Mouse (Mus musculus) kidney, embryonic 14.5 days (tissue): ENCODE data around the gene Dynll2. TPM values are rescaled to one million over a fixed set of nuclear protein-coding genes. Genes with fewer than 3 reads are reported as not detected.
A peak's percentile ranks its signal among the peaks of the same experiment; 100 is the strongest.

Experiments used
- ATAC-seq: fragments of 200-750 bp; cut with Nextera tagmentation; 2 replicates; pipeline ENCODE4 v1.8.0; 2017; ENCODE audit warnings: moderate number of reproducible peaks, mild to moderate bottlenecking, moderate TSS enrichment, moderate library complexity; ENCODE audit not compliant: low FRiP score, low TSS enrichment
- H3K27ac ChIP-seq: fragments of 300-500 bp; sonication (generic); 2 replicates; pipeline ENCODE4 v1.5.1; 2014; ENCODE audit warnings: low read depth, mild to moderate bottlenecking, low read length, moderate library complexity, mixed read lengths
- H3K27me3 ChIP-seq: fragments of 300-500 bp; sonication (generic); 2 replicates; pipeline ENCODE4 v1.6.1; 2014; ENCODE audit warnings: mild to moderate bottlenecking, low read length; ENCODE audit not compliant: control insufficient read depth, insufficient read depth
- H3K36me3 ChIP-seq: fragments of 300-500 bp; sonication (generic); 2 replicates; pipeline ENCODE4 v1.6.1; 2014; ENCODE audit warnings: low read length, mixed read lengths; ENCODE audit not compliant: control insufficient read depth, insufficient read depth
- H3K4me1 ChIP-seq: fragments of 300-500 bp; sonication (generic); 2 replicates; pipeline ENCODE4 v1.6.1; 2014; ENCODE audit warnings: low read length, mixed read lengths; ENCODE audit not compliant: control insufficient read depth, insufficient read depth
- H3K4me2 ChIP-seq: fragments of 300-500 bp; sonication (generic); replicated peaks from 2 replicates; pipeline ENCODE4 v1.6.1; 2014; ENCODE audit warnings: low read depth, mild to moderate bottlenecking, low read length
- H3K4me3 ChIP-seq: fragments of 300-500 bp; sonication (generic); 2 replicates; pipeline ENCODE4 v1.5.1; 2014; ENCODE audit warnings: mild to moderate bottlenecking, low read length
- H3K9ac ChIP-seq: fragments of 300-500 bp; sonication (generic); 2 replicates; pipeline ENCODE4 v1.6.1; 2014; ENCODE audit warnings: low read depth, mild to moderate bottlenecking, low read length, moderate library complexity
- H3K9me3 ChIP-seq: fragments of 300-500 bp; sonication (generic); 2 replicates; pipeline ENCODE4 v1.6.1; 2016; ENCODE audit warnings: low read length; ENCODE audit not compliant: control insufficient read depth
- WGBS: fragments of 180-500 bp; shearing (Covaris S2); extraction: QIAGEN DNeasy Blood & Tissue Kit; methylation state at CpG from one replicate; pipeline ENCODE4 v1.1.7; 2014; 5-methylcytosine and 5-hydroxymethylcytosine counted together
- polyA plus RNA-seq: library from polyadenylated mRNA; unstranded; fragments of >200 nt; fragmentation: Nextera tagmentation; extraction: Ambion mirVana; gene quantifications from 2 replicates; pipeline ENCODE4 v1.2.1, GENCODE M21; 2014

Dynll2 gene
- polyA plus RNA-seq = 18.7 and 23.6 TPM in 2 replicates

GRCm38 (mm10) chr11:87986831-87987793, at the start of gene Dynll2:
TSS of gene Dynll2 (minus strand) at chr11:87987533.
- Histone ChIP-seq H3K27me3 (no peaks in the 10 kb centered on the region), H3K9ac (peak within 1 kb of the TSS; percentile 98), H3K4me3 (peak within 1 kb of the TSS; percentile 99), H3K36me3 (peaks cover 18% of the 10 kb centered on the region), H3K27ac (peak within 1 kb of the TSS; percentile 97), H3K4me2 (peak within 1 kb of the TSS; percentile 82), H3K4me1 (peaks cover 18% of the 10 kb centered on the region), H3K9me3 (no peaks in the 10 kb centered on the region)
- 1% methylated on average over 69 of the region's 107 CpGs for WGBS
- ATAC-seq = peak; percentile 97

DNA sequence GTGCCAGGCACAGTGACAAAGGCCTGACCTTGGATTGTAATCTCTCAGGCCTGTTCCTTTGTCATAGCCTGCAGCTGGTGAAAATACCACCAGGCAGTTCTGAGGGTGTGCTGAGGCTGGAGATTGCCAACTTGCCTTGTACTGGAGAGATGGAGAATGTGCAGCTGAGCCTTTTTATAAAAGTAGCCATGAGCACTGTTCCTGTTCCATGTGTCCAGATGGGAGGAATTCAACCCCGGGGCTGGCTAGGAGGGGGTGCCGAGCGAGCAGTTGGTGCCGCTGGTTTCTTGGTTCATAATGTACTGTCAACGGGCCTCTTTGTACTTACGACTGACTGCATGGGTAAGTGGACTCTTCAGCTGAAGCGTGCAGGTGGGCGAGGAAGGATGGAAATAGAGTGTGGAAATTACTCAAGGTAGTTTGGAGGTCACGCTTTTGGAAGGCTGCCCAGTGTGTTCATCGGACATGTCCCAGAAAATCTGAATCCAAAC, 49.5 kb upstream of the Dynll2 start:
- Histone ChIP-seq H3K4me2 (no peak overlapping the region), H3K4me3 (no peak overlapping the region), H3K36me3 (no peaks in the 10 kb centered on the region), H3K9me3 (no peaks in the 10 kb centered on the region), H3K27me3 (no peaks in the 10 kb centered on the region), H3K9ac (no peak overlapping the region), H3K27ac (no peak overlapping the region), H3K4me1 (no peaks in the 10 kb centered on the region)
- WGBS = 86% methylated on average over 10 of the region's 10 CpGs
- ATAC-seq = no peak

GRCm38 (mm10) chr11:88035970-88036369, 48.6 kb upstream of the Dynll2 start:
- Histone ChIP-seq H3K4me3 (no peak overlapping the region), H3K27me3 (no peaks in the 10 kb centered on the region), H3K4me2 (no peak overlapping the region), H3K9me3 (no peaks in the 10 kb centered on the region), H3K27ac (no peak overlapping the region), H3K4me1 (no peaks in the 10 kb centered on the region), H3K36me3 (no peaks in the 10 kb centered on the region), H3K9ac (no peak overlapping the region)
- no peak for ATAC-seq
- WGBS = 74% methylated on average over 7 of the region's 7 CpGs

DNA sequence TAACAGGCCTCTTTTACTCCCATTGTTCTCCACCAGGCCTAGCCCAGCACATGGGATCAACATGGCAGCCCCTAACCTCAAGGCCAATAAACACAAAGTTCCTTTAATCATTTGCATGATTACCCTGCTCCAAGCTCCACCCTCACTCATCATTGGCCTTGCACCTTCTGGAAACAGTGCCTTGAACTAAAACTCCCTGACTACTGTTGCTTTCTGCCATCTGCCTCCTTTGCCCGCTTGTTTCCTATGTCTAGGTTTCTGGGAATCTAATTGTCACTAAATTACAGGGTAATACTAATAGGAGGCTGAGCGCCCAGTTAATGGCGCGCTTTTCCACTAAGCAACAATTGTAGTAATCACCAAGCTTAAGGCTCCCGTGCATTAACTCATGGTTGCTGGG, 44.4 kb upstream of the Dynll2 start:
- Histone ChIP-seq H3K4me1 (no peaks in the 10 kb centered on the region), H3K9ac (no peak overlapping the region), H3K27me3 (no peaks in the 10 kb centered on the region), H3K27ac (no peak overlapping the region), H3K4me2 (no peak overlapping the region), H3K36me3 (no peaks in the 10 kb centered on the region), H3K4me3 (no peak overlapping the region), H3K9me3 (no peaks in the 10 kb centered on the region)
- 72% methylated on average over 5 of the region's 5 CpGs for WGBS
- no peak for ATAC-seq

DNA sequence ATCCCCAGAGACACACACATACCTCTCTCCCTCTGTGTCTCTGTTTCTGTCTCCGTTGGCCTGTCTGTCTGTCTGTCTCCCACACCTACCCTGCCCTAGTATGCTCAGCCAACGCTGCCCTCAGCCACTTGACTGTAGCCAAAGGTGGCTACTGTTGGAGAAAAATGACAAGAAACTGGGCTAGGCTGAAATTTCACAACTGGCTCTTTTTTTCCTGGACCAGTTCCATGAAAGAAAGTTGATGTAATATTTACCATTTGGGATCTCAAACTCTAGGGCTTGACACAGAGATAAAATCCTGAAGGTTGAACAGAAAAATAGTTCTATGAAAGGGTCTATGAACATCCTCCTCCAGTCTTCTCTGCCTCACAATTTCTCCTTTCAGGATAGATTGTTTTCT, 43.5 kb upstream of the Dynll2 start:
- 83% methylated on average over 2 of the region's 2 CpGs for WGBS
- no peaks in the 10 kb centered on the region for H3K36me3 ChIP-seq
- H3K9ac ChIP-seq = no peak overlapping the region
- no peaks in the 10 kb centered on the region for H3K27me3 ChIP-seq
- H3K9me3 ChIP-seq = no peaks in the 10 kb centered on the region
- no peak overlapping the region for H3K27ac ChIP-seq
- no peaks in the 10 kb centered on the region for H3K4me1 ChIP-seq
- no peak overlapping the region for H3K4me2 ChIP-seq
- no peak for ATAC-seq
- no peak overlapping the region for H3K4me3 ChIP-seq

GRCm38 (mm10) chr11:88030219-88030618, 42.9 kb upstream of the Dynll2 start:
- no peak for ATAC-seq
- Histone ChIP-seq H3K4me3 (no peak overlapping the region), H3K4me1 (no peaks in the 10 kb centered on the region), H3K9ac (no peak overlapping the region), H3K27me3 (no peaks in the 10 kb centered on the region), H3K4me2 (no peak overlapping the region), H3K27ac (no peak overlapping the region), H3K36me3 (no peaks in the 10 kb centered on the region), H3K9me3 (no peaks in the 10 kb centered on the region)
- 81% methylated on average over 7 of the region's 7 CpGs for WGBS

DNA sequence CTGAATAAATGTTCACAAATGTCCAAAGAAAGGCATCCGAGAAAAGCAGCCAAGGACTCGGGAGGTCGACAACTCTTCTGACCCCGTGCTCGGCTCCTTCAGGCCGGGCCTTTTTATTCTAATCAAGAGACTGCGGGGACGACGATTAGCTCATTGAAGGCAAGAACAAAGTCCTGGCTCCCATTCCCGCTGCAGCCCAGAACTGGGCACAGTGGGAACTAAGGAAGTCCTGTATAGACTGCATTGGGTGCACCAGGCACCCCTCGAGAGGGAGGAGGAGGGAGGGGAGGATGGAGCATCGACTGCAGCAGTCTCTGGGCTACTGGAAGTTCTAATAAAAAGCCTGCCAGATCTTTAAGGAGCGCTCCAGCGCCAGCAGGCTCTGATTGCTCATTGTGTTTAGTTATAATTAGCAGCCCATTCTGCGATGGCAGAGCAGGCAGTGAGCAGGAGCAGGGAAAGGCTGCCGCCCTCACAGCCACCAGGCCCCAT, 40.9 kb upstream of the Dynll2 start:
- 20% methylated on average over 16 of the region's 16 CpGs for WGBS
- Histone ChIP-seq H3K9me3 (no peaks in the 10 kb centered on the region), H3K4me2 (no peak overlapping the region), H3K36me3 (no peaks in the 10 kb centered on the region), H3K4me3 (no peak overlapping the region), H3K27me3 (no peaks in the 10 kb centered on the region), H3K9ac (no peak overlapping the region), H3K27ac (no peak overlapping the region), H3K4me1 (no peaks in the 10 kb centered on the region)
- ATAC-seq = no peak

- Histone ChIP-seq H3K27ac (no peak overlapping the region), H3K4me3 (no peak overlapping the region), H3K4me2 (no peak overlapping the region), H3K9me3 (no peaks in the 10 kb centered on the region), H3K9ac (no peak overlapping the region), H3K4me1 (no peaks in the 10 kb centered on the region), H3K27me3 (no peaks in the 10 kb centered on the region), H3K36me3 (no peaks in the 10 kb centered on the region)
- ATAC-seq = no peak
- WGBS = 79% methylated on average over 9 of the region's 9 CpGs
Observed at GRCm38 (mm10) chr11:88027391-88028035, 40.2 kb upstream of the Dynll2 start.

GRCm38 (mm10) chr11:88023933-88024332, 36.6 kb upstream of the Dynll2 start:
- ATAC-seq = no peak
- Histone ChIP-seq H3K36me3 (no peaks in the 10 kb centered on the region), H3K27me3 (no peaks in the 10 kb centered on the region), H3K4me1 (no peaks in the 10 kb centered on the region), H3K27ac (no peak overlapping the region), H3K9me3 (no peaks in the 10 kb centered on the region), H3K4me2 (no peak overlapping the region), H3K9ac (no peak overlapping the region), H3K4me3 (no peak overlapping the region)
- WGBS = 85% methylated on average over 2 of the region's 2 CpGs
